Mouse (Mus musculus) testis, adult 2 months (tissue): ENCODE results near the gene Usp29. TPM values are rescaled to one million over a fixed set of nuclear protein-coding genes. Genes with fewer than 3 reads are reported as not detected.

Experiments
- H3K27ac ChIP-seq: fragments of 200-500 bp; 2 replicates; pipeline ENCODE4 v1.5.1; 2012; ENCODE audit warnings: low read depth, low read length; ENCODE audit not compliant: control insufficient read depth, insufficient read depth
- H3K27me3 ChIP-seq: fragments of 200-500 bp; 2 replicates; pipeline ENCODE4 v1.6.1; 2012; ENCODE audit warnings: mild to moderate bottlenecking, low read length, moderate library complexity; ENCODE audit not compliant: control insufficient read depth, insufficient read depth
- H3K36me3 ChIP-seq: fragments of 200-500 bp; 2 replicates; pipeline ENCODE4 v1.6.1; 2012; ENCODE audit warnings: mild to moderate bottlenecking, low read length; ENCODE audit not compliant: control insufficient read depth, insufficient read depth
- H3K4me1 ChIP-seq: fragments of 200-500 bp; 2 replicates; pipeline ENCODE4 v1.6.1; 2012; ENCODE audit warnings: low read length; ENCODE audit not compliant: control insufficient read depth, insufficient read depth
- H3K4me3 ChIP-seq: fragments of 200-500 bp; 2 replicates; pipeline ENCODE4 v1.5.1; 2012; ENCODE audit warnings: low read depth, mild to moderate bottlenecking, low read length, moderate library complexity, mixed read lengths; ENCODE audit not compliant: control insufficient read depth
- CTCF ChIP-seq: fragments of 200-500 bp; IDR thresholded peaks from 2 replicates; pipeline ENCODE4 v1.5.1; 2012; ENCODE audit warnings: low read depth, mild to moderate bottlenecking, inconsistent platforms, low read length, moderate library complexity; ENCODE audit not compliant: control insufficient read depth, insufficient read depth, insufficient replicate concordance
- POLR2A ChIP-seq: fragments of 200-500 bp; IDR thresholded peaks from 2 replicates; pipeline ENCODE4 v1.6.1; 2012; ENCODE audit warnings: low read depth, mild to moderate bottlenecking, inconsistent platforms, low read length, moderate library complexity; ENCODE audit not compliant: control insufficient read depth
- polyA plus RNA-seq: library from polyadenylated mRNA; depleted of rRNA; stranded (reverse); fragments of >200 nt; gene quantifications from 2 replicates; pipeline ENCODE4 v1.2.3, GENCODE M21; 2012

Gene Usp29
- polyA plus RNA-seq, 1 experiment = 0.26 TPM

GRCm38 (mm10) chr7:6911731-6912130 is 181.4 kb downstream of the Usp29 start:
- Histone ChIP-seq H3K4me1 (peaks cover 4% of the 10 kb centered on the region), H3K27ac (no peak overlapping the region), H3K27me3 (no peaks in the 10 kb centered on the region), H3K36me3 (no peaks in the 10 kb centered on the region), H3K4me3 (no peak overlapping the region)
- TF ChIP-seq POLR2A = no peak
- no peak for TF ChIP-seq CTCF

GRCm38 (mm10) chr7:6913439-6914380 is 183.3 kb downstream of the Usp29 start:
- H3K27ac ChIP-seq = no peak overlapping the region
- H3K27me3 ChIP-seq = no peaks in the 10 kb centered on the region
- H3K4me3 ChIP-seq = no peak overlapping the region; the same call in 1 of the 2 replicates
- no peaks in the 10 kb centered on the region for H3K36me3 ChIP-seq
- no peak for TF ChIP-seq CTCF
- TF ChIP-seq POLR2A = no peak
- H3K4me1 ChIP-seq = peaks cover 4% of the 10 kb centered on the region

GRCm38 (mm10) chr7:6917126-6917525 is 186.7 kb downstream of the Usp29 start:
- TF ChIP-seq POLR2A (no peak), CTCF (no peak)
- no peaks in the 10 kb centered on the region for H3K27me3 ChIP-seq
- no peak overlapping the region for H3K27ac ChIP-seq
- H3K36me3 ChIP-seq = no peaks in the 10 kb centered on the region
- H3K4me1 ChIP-seq = peaks cover 4% of the 10 kb centered on the region
- no peak overlapping the region for H3K4me3 ChIP-seq

- H3K27ac ChIP-seq = no peak overlapping the region
- peaks cover 4% of the 10 kb centered on the region for H3K4me1 ChIP-seq
- no peak for TF ChIP-seq POLR2A
- peak; percentile 32; the same call in 1 of the 2 replicates for TF ChIP-seq CTCF
These were observed 187.9 kb downstream of the Usp29 start for GRCm38 (mm10) chr7:6918267-6918666.

GRCm38 (mm10) chr7:6919131-6919870 is 188.9 kb downstream of the Usp29 start:
- Histone ChIP-seq H3K4me3 (no peak overlapping the region), H3K4me1 (no peaks in the 10 kb centered on the region), H3K36me3 (no peaks in the 10 kb centered on the region), H3K27ac (no peak overlapping the region), H3K27me3 (no peaks in the 10 kb centered on the region)
- TF ChIP-seq CTCF (no peak), POLR2A (no peak)

More at GRCm38 (mm10) chr7:6918267-6918666, 187.9 kb downstream of the Usp29 start:
- Histone ChIP-seq H3K27me3 (no peaks in the 10 kb centered on the region), H3K36me3 (no peaks in the 10 kb centered on the region), H3K4me3 (no peak overlapping the region)

GRCm38 (mm10) chr7:6923515-6923914 is 193.1 kb downstream of the Usp29 start:
- no peaks in the 10 kb centered on the region for H3K36me3 ChIP-seq
- TF ChIP-seq POLR2A (no peak), CTCF (no peak)
- no peak overlapping the region for H3K4me3 ChIP-seq
- H3K27ac ChIP-seq = no peak overlapping the region
- no peaks in the 10 kb centered on the region for H3K4me1 ChIP-seq
- H3K27me3 ChIP-seq = no peaks in the 10 kb centered on the region

GRCm38 (mm10) chr7:6925926-6926730 is 195.8 kb downstream of the Usp29 start:
- TF ChIP-seq POLR2A (no peak), CTCF (no peak)
- Histone ChIP-seq H3K27ac (no peak overlapping the region), H3K36me3 (no peaks in the 10 kb centered on the region), H3K4me1 (no peaks in the 10 kb centered on the region), H3K27me3 (no peaks in the 10 kb centered on the region), H3K4me3 (no peak overlapping the region)
